Mouse (Mus musculus) liver, embryonic 14.5 days (tissue): Measurements from ENCODE around the gene Optn.

Source experiments
- CTCF ChIP-seq: IDR thresholded peaks from 2 replicates; pipeline ENCODE4 v1.5.1; 2016; ENCODE audit warnings: antibody characterized with exemption, low read depth, control low read depth
- EP300 ChIP-seq: IDR thresholded peaks from 2 replicates; pipeline ENCODE4 v1.6.1; 2016; ENCODE audit warnings: antibody characterized with exemption, low read depth

- TF ChIP-seq EP300 (no peak), CTCF (no peak)
Measured at GRCm38 (mm10) chr2:5031215-5031614, 32.6 kb downstream of the Optn start.
